Mouse (Mus musculus) forebrain, embryonic 14.5 days (tissue): ENCODE measurements around the gene Med1. TPM values are rescaled to one million over a fixed set of nuclear protein-coding genes. Genes with fewer than 3 reads are reported as not detected.

ENCODE experiments used
- ATAC-seq: fragments of 200-750 bp; cut with Nextera tagmentation; 2 replicates; pipeline ENCODE4 v1.8.0; 2017; ENCODE audit warnings: mild to moderate bottlenecking, moderate library complexity
- DNase-seq: peaks from one replicate; pipeline ENCODE4 v3.0.0-alpha.2; 2015; ENCODE audit warnings: low spot score
- H3K27ac ChIP-seq: fragments of 300-500 bp; sonication (generic); 2 replicates; pipeline ENCODE4 v1.5.1; 2014; ENCODE audit warnings: low read depth, mild to moderate bottlenecking, control low read depth, low read length, moderate library complexity
- H3K27me3 ChIP-seq: fragments of 300-500 bp; sonication (generic); replicated peaks from 2 replicates; pipeline ENCODE4 v1.6.1; 2014; ENCODE audit warnings: low read length, control low read depth, mixed read lengths; ENCODE audit not compliant: control insufficient read depth, insufficient read depth
- H3K36me3 ChIP-seq: fragments of 300-500 bp; sonication (generic); 2 replicates; pipeline ENCODE4 v1.6.1; 2014; ENCODE audit warnings: low read length, control low read depth; ENCODE audit not compliant: control insufficient read depth, insufficient read depth
- H3K4me1 ChIP-seq: fragments of 300-500 bp; sonication (generic); 2 replicates; pipeline ENCODE4 v1.6.1; 2014; ENCODE audit warnings: antibody characterized with exemption, low read length, control low read depth; ENCODE audit not compliant: control insufficient read depth, insufficient read depth
- H3K4me2 ChIP-seq: fragments of 300-500 bp; sonication (generic); 2 replicates; pipeline ENCODE4 v1.6.1; 2014; ENCODE audit warnings: mild to moderate bottlenecking, control low read depth, low read length
- H3K4me3 ChIP-seq: fragments of 300-500 bp; sonication (generic); 2 replicates; pipeline ENCODE4 v1.5.1; 2014; ENCODE audit warnings: low read depth, low read length, control low read depth
- H3K9ac ChIP-seq: fragments of 300-500 bp; sonication (generic); 2 replicates; pipeline ENCODE4 v1.6.1; 2014; ENCODE audit warnings: mild to moderate bottlenecking, low read length, control low read depth, moderate library complexity
- H3K9me3 ChIP-seq: fragments of 300-500 bp; sonication (generic); replicated peaks from 2 replicates; pipeline ENCODE4 v1.6.1; 2016; ENCODE audit warnings: low read length, control low read depth, mixed read lengths; ENCODE audit not compliant: control insufficient read depth
- WGBS: fragments of 180-500 bp; shearing (Covaris S2); extraction: QIAGEN DNeasy Blood & Tissue Kit; methylation state at CpG from one replicate; pipeline ENCODE4 v1.1.7; 2014; 5-methylcytosine and 5-hydroxymethylcytosine counted together
- polyA plus RNA-seq: library from polyadenylated mRNA; unstranded; fragments of >200 nt; fragmentation: Nextera tagmentation; extraction: Ambion mirVana; gene quantifications from 2 replicates; pipeline ENCODE4 v1.2.1, GENCODE M21; 2014

Gene Med1
- polyA plus RNA-seq, 1 experiment from 2014 or later = 54.5 TPM

GRCm38 (mm10) chr11:98150625-98151156, 42.4 kb downstream of the Med1 start:
- Histone ChIP-seq H3K27ac (no peak overlapping the region), H3K4me2 (peak overlapping the region; percentile 58), H3K9ac (no peak overlapping the region), H3K4me3 (peak overlapping the region; percentile 96), H3K4me1 (peaks cover 13% of the 10 kb centered on the region), H3K27me3 (no peaks in the 10 kb centered on the region), H3K36me3 (peaks cover 19% of the 10 kb centered on the region), H3K9me3 (no peaks in the 10 kb centered on the region)
- DNase-seq = no peak
- no peak for ATAC-seq
- 10% methylated on average over 10 of the region's 10 CpGs for WGBS

GRCm38 (mm10) chr11:98149786-98150624, 43.1 kb downstream of the Med1 start, which contains the start of gene Fbxl20:
Gene Fbxl20, minus strand, starts transcription at chr11:98150403.
- Histone ChIP-seq H3K4me1 (peaks cover 13% of the 10 kb centered on the region), H3K27me3 (no peaks in the 10 kb centered on the region), H3K4me3 (peak within 1 kb of the TSS; percentile 96), H3K36me3 (peaks cover 12% of the 10 kb centered on the region), H3K9ac (peak within 1 kb of the TSS; percentile 92), H3K27ac (peak within 1 kb of the TSS; percentile 93), H3K9me3 (no peaks in the 10 kb centered on the region), H3K4me2 (peak within 1 kb of the TSS; percentile 58)
- DNase-seq = peak; percentile 98
- peak; percentile 88 for ATAC-seq
- WGBS = 0% methylated on average over 53 of the region's 65 CpGs

GRCm38 (mm10) chr11:98149304-98149750, 43.8 kb downstream of the Med1 start:
- DNase-seq (peak; percentile 95), ATAC-seq (peak; percentile 92)
- Histone ChIP-seq H3K27ac (peak overlapping the region; percentile 93), H3K9me3 (no peaks in the 10 kb centered on the region), H3K27me3 (no peaks in the 10 kb centered on the region), H3K36me3 (peaks cover 7% of the 10 kb centered on the region; the same call in 1 of the 2 replicates), H3K4me1 (peaks cover 13% of the 10 kb centered on the region), H3K4me2 (peak overlapping the region; percentile 58), H3K4me3 (peak overlapping the region; percentile 96), H3K9ac (peak overlapping the region; percentile 92)
- WGBS = under 1% methylated on average over 53 of the region's 57 CpGs

GRCm38 (mm10) chr11:98148551-98149301, 44.4 kb downstream of the Med1 start:
- Histone ChIP-seq H3K27ac (peak overlapping the region; percentile 93), H3K9me3 (no peaks in the 10 kb centered on the region), H3K36me3 (peaks cover 4% of the 10 kb centered on the region; the same call in 1 of the 2 replicates), H3K9ac (peak overlapping the region; percentile 92), H3K27me3 (no peaks in the 10 kb centered on the region), H3K4me1 (peaks cover 13% of the 10 kb centered on the region), H3K4me3 (peak overlapping the region; percentile 96), H3K4me2 (peak overlapping the region; percentile 58)
- ATAC-seq (peak; percentile 33; the same call in 1 of the 2 replicates), DNase-seq (peak; percentile 39)
- 3% methylated on average over 39 of the region's 45 CpGs for WGBS

GRCm38 (mm10) chr11:98145856-98146255, 47.2 kb downstream of the Med1 start:
- DNase-seq (no peak), ATAC-seq (no peak)
- no peaks in the 10 kb centered on the region for H3K36me3 ChIP-seq
- no peak overlapping the region for H3K27ac ChIP-seq
- no peaks in the 10 kb centered on the region for H3K9me3 ChIP-seq
- H3K4me3 ChIP-seq = no peak overlapping the region
- no peak overlapping the region for H3K9ac ChIP-seq
- WGBS = 80% methylated on average over 7 of the region's 7 CpGs
- H3K4me1 ChIP-seq = peaks cover 13% of the 10 kb centered on the region
- no peak overlapping the region for H3K4me2 ChIP-seq
- H3K27me3 ChIP-seq = no peaks in the 10 kb centered on the region

- no peak overlapping the region for H3K27ac ChIP-seq
- no peak overlapping the region for H3K4me3 ChIP-seq
- H3K9ac ChIP-seq = no peak overlapping the region
- WGBS = 87% methylated on average over 2 of the region's 2 CpGs
- peaks cover 3% of the 10 kb centered on the region for H3K4me1 ChIP-seq
- no peaks in the 10 kb centered on the region for H3K36me3 ChIP-seq
- no peak for DNase-seq
- ATAC-seq = no peak
- H3K27me3 ChIP-seq = no peaks in the 10 kb centered on the region
- no peak overlapping the region for H3K4me2 ChIP-seq
- H3K9me3 ChIP-seq = no peaks in the 10 kb centered on the region
Measured at GRCm38 (mm10) chr11:98142545-98142944, 50.5 kb downstream of the Med1 start.

- Histone ChIP-seq H3K4me1 (no peaks in the 10 kb centered on the region), H3K9me3 (no peaks in the 10 kb centered on the region), H3K9ac (no peak overlapping the region), H3K27me3 (no peaks in the 10 kb centered on the region), H3K4me2 (no peak overlapping the region), H3K4me3 (no peak overlapping the region), H3K36me3 (peaks cover 4% of the 10 kb centered on the region; the same call in 1 of the 2 replicates), H3K27ac (no peak overlapping the region)
- ATAC-seq (no peak), DNase-seq (no peak)
- WGBS = 92% methylated on average over 7 of the region's 7 CpGs
Measured at GRCm38 (mm10) chr11:98138894-98139293, 54.2 kb downstream of the Med1 start.

- Histone ChIP-seq H3K27me3 (no peaks in the 10 kb centered on the region), H3K9me3 (no peaks in the 10 kb centered on the region), H3K4me3 (no peak overlapping the region), H3K36me3 (peaks cover 4% of the 10 kb centered on the region; the same call in 1 of the 2 replicates), H3K9ac (no peak overlapping the region), H3K27ac (no peak overlapping the region), H3K4me2 (no peak overlapping the region), H3K4me1 (no peaks in the 10 kb centered on the region)
- DNase-seq = no peak
- 89% methylated on average over 11 of the region's 11 CpGs for WGBS
- no peak for ATAC-seq
Measured at GRCm38 (mm10) chr11:98137836-98138235, 55.3 kb downstream of the Med1 start.
